Mouse (Mus musculus) MN1 (cell line): ENCODE measurements at regions not wholly inside any gene's neighbourhood (a gene's known extent, or its start where the extent isn't known, plus 50 kb on each side); places are given as distances from the start of the nearest gene placed in this dataset.

ENCODE experiments used
- DNase-seq: peaks from one replicate; pipeline ENCODE4 v3.0.0-alpha.2; 2016; ENCODE audit warnings: low spot score

- DNase-seq = no peak
These were observed 254.8 kb downstream of the Ajap1 start for GRCm38 (mm10) chr4:153227680-153228420.

- DNase-seq = no peak
These were observed 257.9 kb downstream of the Ajap1 start for GRCm38 (mm10) chr4:153224618-153225177.

- DNase-seq = no peak
These were observed 259.6 kb downstream of the Ajap1 start for GRCm38 (mm10) chr4:153223019-153223418.

- no peak for DNase-seq
These were observed 262.1 kb downstream of the Ajap1 start for GRCm38 (mm10) chr4:153220485-153220884.

- no peak for DNase-seq
These were observed 262.5 kb downstream of the Ajap1 start for GRCm38 (mm10) chr4:153220074-153220473.

GRCm38 (mm10) chr4:153217541-153217980 lies 265.1 kb downstream of the Ajap1 start:
- no peak for DNase-seq

- DNase-seq = no peak
These were observed 270.5 kb downstream of the Ajap1 start for GRCm38 (mm10) chr4:153212095-153212494.

GRCm38 (mm10) chr4:153208822-153209221 lies 273.8 kb downstream of the Ajap1 start:
- no peak for DNase-seq

- DNase-seq = no peak
These were observed 274.4 kb downstream of the Ajap1 start for GRCm38 (mm10) chr4:153208215-153208614.

- no peak for DNase-seq
These were observed 275.0 kb downstream of the Ajap1 start for GRCm38 (mm10) chr4:153207578-153208102.

GRCm38 (mm10) chr4:153206789-153207457 lies 275.7 kb downstream of the Ajap1 start:
- DNase-seq = no peak

GRCm38 (mm10) chr4:153204764-153205163 lies 277.8 kb downstream of the Ajap1 start:
- no peak for DNase-seq

GRCm38 (mm10) chr4:153200799-153201770 lies 281.5 kb downstream of the Ajap1 start:
- no peak for DNase-seq

GRCm38 (mm10) chr4:153189485-153189884 lies 293.1 kb downstream of the Ajap1 start:
- DNase-seq = no peak

- DNase-seq = no peak
These were observed 294.0 kb downstream of the Ajap1 start for GRCm38 (mm10) chr4:153188504-153189031.

- DNase-seq = no peak
These were observed 294.6 kb downstream of the Ajap1 start for GRCm38 (mm10) chr4:153187959-153188503.

- DNase-seq = no peak
These were observed 305.1 kb downstream of the Ajap1 start for GRCm38 (mm10) chr4:153177496-153177895.

GRCm38 (mm10) chr4:153175660-153176059 lies 307.0 kb downstream of the Ajap1 start:
- DNase-seq = no peak

GRCm38 (mm10) chr4:153175077-153175476 lies 307.5 kb downstream of the Ajap1 start:
- no peak for DNase-seq

- DNase-seq = no peak
These were observed 312.6 kb downstream of the Ajap1 start for GRCm38 (mm10) chr4:153169991-153170390.

GRCm38 (mm10) chr4:153164810-153165209 lies 317.8 kb downstream of the Ajap1 start:
- DNase-seq = no peak
